Mouse (Mus musculus): ENCODE measurements around the gene Tubb4b. TPM values are rescaled to one million over a fixed set of nuclear protein-coding genes. Genes with fewer than 3 reads are reported as not detected.

Gene Tubb4b
- polyA plus RNA-seq, 1 experiment from 2014 or later: 444 TPM

- Histone ChIP-seq H3K27me3 (peaks cover 37% of the 10 kb centered on the region), H3K4me2 (peak overlapping the region; percentile 22; the same call in 1 of the 2 replicates), H3K27ac (replicated peaks) (no peak overlapping the region), H3K4me3 (no peak overlapping the region), H3K9ac (no peak overlapping the region), H3K4me1 (replicated peaks) (peaks cover 8% of the 10 kb centered on the region), H3K36me3 (peaks cover 10% of the 10 kb centered on the region), H3K9me3 (no peaks in the 10 kb centered on the region)
- ATAC-seq (ENCODE audit: low FRiP score, low read depth): no peak
- WGBS: 23% methylated on average over 55 of the region's 55 CpGs
Measured at GRCm38 (mm10) chr2:25195211-25196156, 29.0 kb downstream of the Tubb4b start.

GRCm38 (mm10) chr2:25194486-25195171 is 29.9 kb downstream of the Tubb4b start:
- Histone ChIP-seq H3K4me3 (no peak overlapping the region), H3K36me3 (peaks cover 4% of the 10 kb centered on the region; the same call in 1 of the 2 replicates), H3K27me3 (peaks cover 37% of the 10 kb centered on the region), H3K4me2 (no peak overlapping the region), H3K9me3 (no peaks in the 10 kb centered on the region), H3K27ac (replicated peaks) (no peak overlapping the region), H3K9ac (no peak overlapping the region), H3K4me1 (replicated peaks) (peaks cover 8% of the 10 kb centered on the region)
- no peak for ATAC-seq (ENCODE audit: low FRiP score, low read depth)
- 88% methylated on average over 17 of the region's 17 CpGs for WGBS

- Histone ChIP-seq H3K9ac (no peak overlapping the region), H3K27ac (replicated peaks) (no peak overlapping the region), H3K9me3 (no peaks in the 10 kb centered on the region), H3K27me3 (peaks cover 37% of the 10 kb centered on the region), H3K4me1 (replicated peaks) (peaks cover 8% of the 10 kb centered on the region), H3K4me2 (no peak overlapping the region), H3K36me3 (peaks cover under 1% of the 10 kb centered on the region; the same call in 1 of the 2 replicates), H3K4me3 (no peak overlapping the region)
- WGBS: 82% methylated on average over 5 of the region's 5 CpGs
- no peak for ATAC-seq (ENCODE audit: low FRiP score, low read depth)
Measured at GRCm38 (mm10) chr2:25194006-25194405, 30.5 kb downstream of the Tubb4b start.

- H3K27ac ChIP-seq (replicated peaks): no peak overlapping the region
- H3K4me2 ChIP-seq: peak overlapping the region; percentile 15; the same call in 1 of the 2 replicates
- H3K9ac ChIP-seq: no peak overlapping the region
- peaks cover 8% of the 10 kb centered on the region for H3K4me1 ChIP-seq (replicated peaks)
- peak; percentile 72 for ATAC-seq (ENCODE audit: low FRiP score, low read depth)
- H3K36me3 ChIP-seq: no peaks in the 10 kb centered on the region
- no peaks in the 10 kb centered on the region for H3K9me3 ChIP-seq
- peaks cover 37% of the 10 kb centered on the region for H3K27me3 ChIP-seq
- no peak overlapping the region for H3K4me3 ChIP-seq
- under 1% methylated on average over 6 of the region's 6 CpGs for WGBS
Measured at GRCm38 (mm10) chr2:25193330-25193770, 31.2 kb downstream of the Tubb4b start.

GRCm38 (mm10) chr2:25187841-25188240 is 36.7 kb downstream of the Tubb4b start:
- Histone ChIP-seq H3K4me3 (no peak overlapping the region), H3K4me2 (no peak overlapping the region), H3K9ac (no peak overlapping the region), H3K27me3 (no peaks in the 10 kb centered on the region), H3K36me3 (no peaks in the 10 kb centered on the region), H3K27ac (replicated peaks) (no peak overlapping the region), H3K9me3 (no peaks in the 10 kb centered on the region), H3K4me1 (replicated peaks) (peaks cover 31% of the 10 kb centered on the region)
- no peak for ATAC-seq (ENCODE audit: low FRiP score, low read depth)
- 79% methylated on average over 6 of the region's 6 CpGs for WGBS

GRCm38 (mm10) chr2:25186575-25186930 is 37.9 kb downstream of the Tubb4b start:
- Histone ChIP-seq H3K4me1 (replicated peaks) (peaks cover 42% of the 10 kb centered on the region), H3K4me3 (peak overlapping the region; percentile 47), H3K9me3 (no peaks in the 10 kb centered on the region), H3K36me3 (no peaks in the 10 kb centered on the region), H3K27me3 (no peaks in the 10 kb centered on the region), H3K4me2 (peak overlapping the region; percentile 84), H3K9ac (no peak overlapping the region), H3K27ac (replicated peaks) (no peak overlapping the region)
- no peak for ATAC-seq (ENCODE audit: low FRiP score, low read depth)
- 27% methylated on average over 5 of the region's 5 CpGs for WGBS

GRCm38 (mm10) chr2:25185625-25186574 is 38.6 kb downstream of the Tubb4b start:
- under 1% methylated on average over 63 of the region's 64 CpGs for WGBS
- no peaks in the 10 kb centered on the region for H3K27me3 ChIP-seq
- peak overlapping the region; percentile 84 for H3K27ac ChIP-seq (replicated peaks)
- H3K36me3 ChIP-seq: no peaks in the 10 kb centered on the region
- peak; percentile 76 for ATAC-seq (ENCODE audit: low FRiP score, low read depth)
- peaks cover 48% of the 10 kb centered on the region for H3K4me1 ChIP-seq (replicated peaks)
- H3K9me3 ChIP-seq: no peaks in the 10 kb centered on the region
- peak overlapping the region; percentile 47 for H3K4me3 ChIP-seq
- peak overlapping the region; percentile 56 for H3K9ac ChIP-seq
- H3K4me2 ChIP-seq: peak overlapping the region; percentile 84

- no peak for ATAC-seq (ENCODE audit: low FRiP score, low read depth)
- 87% methylated on average over 7 of the region's 7 CpGs for WGBS
- H3K4me1 ChIP-seq (replicated peaks): peaks cover 57% of the 10 kb centered on the region
Measured at GRCm38 (mm10) chr2:25184496-25184895, 40.0 kb downstream of the Tubb4b start.

GRCm38 (mm10) chr2:25183336-25183735 is 41.2 kb downstream of the Tubb4b start:
- 42% methylated on average over 2 of the region's 2 CpGs for WGBS
- Histone ChIP-seq H3K9ac (0 out of 2 replicates have a peak overlapping the region, but pooled peaks have one; percentile 19), H3K4me3 (peak overlapping the region; percentile 83), H3K27me3 (no peaks in the 10 kb centered on the region), H3K4me2 (peak overlapping the region; percentile 65), H3K4me1 (replicated peaks) (peaks cover 61% of the 10 kb centered on the region), H3K9me3 (no peaks in the 10 kb centered on the region), H3K27ac (replicated peaks) (no peak overlapping the region), H3K36me3 (no peaks in the 10 kb centered on the region)
- no peak for ATAC-seq (ENCODE audit: low FRiP score, low read depth)

More at GRCm38 (mm10) chr2:25184496-25184895, 40.0 kb downstream of the Tubb4b start:
- H3K36me3 ChIP-seq: no peaks in the 10 kb centered on the region
- no peak overlapping the region for H3K9ac ChIP-seq
- H3K27ac ChIP-seq (replicated peaks): no peak overlapping the region
- no peaks in the 10 kb centered on the region for H3K27me3 ChIP-seq
- H3K4me2 ChIP-seq: peak overlapping the region; percentile 84
- no peaks in the 10 kb centered on the region for H3K9me3 ChIP-seq
- no peak overlapping the region for H3K4me3 ChIP-seq

- Histone ChIP-seq H3K36me3 (no peaks in the 10 kb centered on the region), H3K4me2 (peak overlapping the region; percentile 65), H3K4me1 (replicated peaks) (peaks cover 68% of the 10 kb centered on the region), H3K4me3 (peak overlapping the region; percentile 83), H3K27me3 (no peaks in the 10 kb centered on the region), H3K27ac (replicated peaks) (no peak overlapping the region), H3K9ac (0 out of 2 replicates have a peak overlapping the region, but pooled peaks have one; percentile 19), H3K9me3 (no peaks in the 10 kb centered on the region)
- no peak for ATAC-seq (ENCODE audit: low FRiP score, low read depth)
- 7% methylated on average over 6 of the region's 6 CpGs for WGBS
Measured at GRCm38 (mm10) chr2:25182664-25183063, 41.8 kb downstream of the Tubb4b start.

- Histone ChIP-seq H3K4me1 (replicated peaks) (peaks cover 75% of the 10 kb centered on the region), H3K9ac (peak overlapping the region; percentile 63), H3K9me3 (no peaks in the 10 kb centered on the region), H3K4me2 (peak overlapping the region; percentile 65), H3K27ac (replicated peaks) (peak overlapping the region; percentile 85), H3K4me3 (peak overlapping the region; percentile 83), H3K36me3 (no peaks in the 10 kb centered on the region), H3K27me3 (no peaks in the 10 kb centered on the region)
- ATAC-seq (ENCODE audit: low FRiP score, low read depth): no peak
- under 1% methylated on average over 17 of the region's 17 CpGs for WGBS
Measured at GRCm38 (mm10) chr2:25181891-25182397, 42.6 kb downstream of the Tubb4b start.

All from hindbrain, embryonic 15.5 days (tissue).